Mouse (Mus musculus) B cell, adult 2 months (primary cell): ENCODE measurements around the gene Sprr2j-ps.

ENCODE experiments used
- DNase-seq, 2 experiments: peaks; one replicate each; pipeline ENCODE4 v3.0.0; 2022

The Sprr2j-ps gene

GRCm38 (mm10) chr3:92417782-92418181 is at the start of gene Sprr2j-ps:
Gene Sprr2j-ps (plus strand): TSS chr3:92418082.
- DNase-seq = no peak

- no peak for DNase-seq
Observed at GRCm38 (mm10) chr3:92373613-92374012, 44.3 kb upstream of the Sprr2j-ps start.

DNA sequence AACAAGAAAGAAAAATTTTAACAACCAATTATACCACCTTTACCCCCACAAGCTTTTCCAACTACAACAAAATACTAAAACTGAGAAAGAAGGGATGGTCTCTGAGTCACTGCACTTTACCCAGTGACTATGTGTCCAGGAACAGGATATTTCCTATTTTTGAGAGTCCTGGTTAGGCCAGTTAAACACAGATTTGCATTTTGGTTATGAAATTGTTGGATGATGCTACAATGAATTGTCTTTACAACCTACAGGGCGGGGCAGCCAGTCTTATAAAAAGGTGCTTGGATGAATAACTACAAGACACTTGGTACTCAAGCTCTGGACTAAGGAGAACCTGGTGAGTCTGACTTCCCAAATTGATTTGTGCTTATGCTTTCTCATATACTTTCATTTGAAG is 32.5 kb upstream of the Sprr2j-ps start, which contains the start of gene Sprr2h:
Gene Sprr2h (plus strand): TSS at position 301 of the 400 bp plus-strand sequence.
- no peak for DNase-seq

DNA sequence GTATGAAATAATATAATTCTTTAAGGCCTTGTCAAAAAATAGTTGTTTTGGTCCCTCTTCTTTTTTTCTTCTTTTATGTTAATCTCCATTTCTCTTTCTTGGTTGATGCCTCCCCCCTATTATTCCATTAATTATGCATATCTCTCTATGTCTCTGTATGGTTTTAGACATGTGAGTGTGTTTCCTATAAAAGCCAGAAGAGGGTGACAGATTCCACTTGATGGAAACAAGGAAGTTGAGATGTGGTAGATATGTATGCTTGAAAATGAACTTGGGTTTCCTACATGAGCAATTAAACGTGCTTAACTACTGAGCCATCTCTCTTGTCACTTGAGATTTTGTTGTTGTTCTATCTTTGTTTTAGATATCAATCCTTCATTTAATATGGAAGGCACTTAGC is 23.6 kb upstream of the Sprr2j-ps start:
- no peak for DNase-seq

- DNase-seq = no peak
Observed at GRCm38 (mm10) chr3:92407691-92408090, 10.2 kb upstream of the Sprr2j-ps start, which contains the start of gene Sprr2i. Gene Sprr2i (plus strand): TSS chr3:92407991.

GRCm38 (mm10) chr3:92429323-92429722 is 11.4 kb downstream of the Sprr2j-ps start, which contains the start of gene Gm9774:
Gene Gm9774 (minus strand): TSS chr3:92429423.
- no peak for DNase-seq

DNA sequence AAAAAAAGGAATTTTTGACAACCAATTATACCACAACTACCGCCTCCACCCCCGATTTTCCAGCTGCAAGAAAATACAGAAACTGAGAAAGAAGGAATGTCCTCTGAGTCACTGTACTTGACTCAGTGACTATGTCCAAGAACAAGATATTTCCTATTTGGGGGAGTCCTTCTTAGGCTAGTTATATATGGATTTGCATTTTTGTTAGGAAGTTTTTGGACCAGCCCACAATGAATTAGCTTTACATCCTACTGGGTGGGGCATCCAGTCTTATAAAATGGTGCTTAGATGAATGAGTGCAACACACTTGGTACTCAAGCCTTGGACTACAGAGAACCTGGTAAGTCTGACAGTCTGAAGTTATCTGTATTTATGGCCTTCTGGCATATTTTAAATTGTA is 14.4 kb downstream of the Sprr2j-ps start, which contains the start of gene Sprr2k:
Gene Sprr2k (plus strand): TSS at position 301 of the 400 bp plus-strand sequence.
- no peak for DNase-seq

DNA sequence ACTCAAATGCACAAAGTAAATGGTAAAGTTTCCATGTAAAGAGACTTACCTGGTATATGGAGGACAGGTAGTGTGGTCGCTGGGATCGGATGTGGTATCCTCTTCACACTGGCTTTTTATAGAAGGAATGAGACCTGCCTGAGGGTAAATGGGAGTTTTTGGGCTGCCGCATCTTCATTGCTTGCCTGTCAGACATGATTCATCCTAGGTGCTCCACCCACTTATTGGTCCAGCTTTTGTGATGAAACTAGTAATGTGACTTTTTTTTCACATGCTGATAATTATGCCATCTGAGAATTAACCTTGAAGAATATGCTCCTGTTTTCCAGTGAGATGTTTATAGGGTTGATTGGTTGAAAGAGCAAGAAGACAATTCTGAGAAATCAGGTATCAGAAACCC is 20.8 kb downstream of the Sprr2j-ps start, which contains the start of gene Sprr1b:
Gene Sprr1b (minus strand): TSS at position 101 of the 400 bp plus-strand sequence.
- DNase-seq = no peak

GRCm38 (mm10) chr3:92440177-92440576 is 22.3 kb downstream of the Sprr2j-ps start:
- no peak for DNase-seq

GRCm38 (mm10) chr3:92455151-92455550 is 37.3 kb downstream of the Sprr2j-ps start:
- DNase-seq = no peak

DNA sequence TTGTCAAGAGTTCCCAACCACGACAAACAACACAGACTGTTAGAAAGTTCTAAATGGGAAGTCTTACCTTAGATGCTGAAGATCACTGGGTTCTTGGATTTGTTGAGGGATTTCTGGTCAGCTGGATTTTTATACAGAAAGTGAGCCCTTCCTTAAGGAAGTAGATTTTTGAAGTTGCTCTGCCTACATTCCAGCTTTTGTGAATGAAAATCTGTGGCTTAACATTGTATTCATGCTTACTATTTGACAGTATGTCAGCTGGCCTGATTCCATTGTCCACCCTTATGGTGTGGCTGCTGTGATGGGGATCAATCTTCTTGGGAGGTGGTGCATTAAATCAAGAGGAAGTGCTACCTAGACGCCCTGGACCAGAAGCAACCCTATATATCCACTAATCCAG is 40.7 kb downstream of the Sprr2j-ps start, which contains the start of gene Sprr3:
Gene Sprr3 (minus strand): TSS at position 101 of the 400 bp plus-strand sequence.
- DNase-seq = no peak

DNA sequence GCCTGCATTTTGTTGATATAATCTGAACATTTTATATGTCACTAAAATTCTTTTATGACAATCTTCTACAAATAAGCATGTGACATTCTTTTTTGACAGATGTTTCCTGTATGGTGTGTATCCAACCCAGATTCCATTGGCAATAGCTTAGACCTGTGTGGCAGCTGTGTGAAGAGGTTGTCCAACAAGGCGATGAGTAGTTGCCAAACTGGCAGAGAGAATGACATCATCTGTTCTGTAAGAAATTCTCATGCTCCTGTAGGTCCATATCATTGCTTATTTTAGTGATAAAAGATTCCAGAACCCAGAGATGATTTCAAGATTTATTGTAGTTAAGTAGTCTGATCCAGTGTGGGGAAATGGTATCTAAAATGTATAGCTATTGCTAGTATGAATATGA is 48.7 kb downstream of the Sprr2j-ps start:
- no peak for DNase-seq

- no peak for DNase-seq
Observed at GRCm38 (mm10) chr3:92467424-92467823, 49.5 kb downstream of the Sprr2j-ps start.
